Mouse (Mus musculus): ENCODE results near the gene Hes2.

- TF ChIP-seq POLR2A (IDR thresholded peaks at IDR 0.05; ENCODE audit: extremely low read depth, insufficient read depth, low read length) (no peak), CTCF (IDR thresholded peaks at IDR 0.05; ENCODE audit: extremely low read depth, insufficient read depth, low read length) (no peak)
Measured at GRCm38 (mm10) chr4:152146033-152146827, 12.4 kb upstream of the Hes2 start.
